Mouse (Mus musculus): Measurements from ENCODE around the gene Vti1a.

Gene Vti1a

GRCm38 (mm10) chr19:55554295-55554694, 238.2 kb downstream of the Vti1a start:
- intact Hi-C loops (cut with DNase I): no loop called here

GRCm38 (mm10) chr19:55554703-55555102, 238.6 kb downstream of the Vti1a start:
- intact Hi-C loops (cut with DNase I): no loop called here

- intact Hi-C loops (cut with DNase I): no loop called here
Observed at GRCm38 (mm10) chr19:55556168-55556999, 240.3 kb downstream of the Vti1a start.

GRCm38 (mm10) chr19:55559331-55559730, 243.2 kb downstream of the Vti1a start:
- intact Hi-C loops (cut with DNase I): no loop called here

GRCm38 (mm10) chr19:55560088-55560682, 244.1 kb downstream of the Vti1a start:
- intact Hi-C loops (cut with DNase I): no loop called here

- intact Hi-C loops (cut with DNase I): no loop called here
Observed at GRCm38 (mm10) chr19:55561469-55561868, 245.4 kb downstream of the Vti1a start.

GRCm38 (mm10) chr19:55562487-55563147, 246.5 kb downstream of the Vti1a start:
- intact Hi-C loops (cut with DNase I): no loop called here

- intact Hi-C loops (cut with DNase I): no loop called here
Observed at GRCm38 (mm10) chr19:55563148-55563651, 247.1 kb downstream of the Vti1a start.

GRCm38 (mm10) chr19:55564104-55564938, 248.2 kb downstream of the Vti1a start:
- intact Hi-C loops (cut with DNase I): no loop called here

GRCm38 (mm10) chr19:55565111-55565510, 249.0 kb downstream of the Vti1a start:
- intact Hi-C loops (cut with DNase I): no loop called here

GRCm38 (mm10) chr19:55565523-55566369, 249.7 kb downstream of the Vti1a start:
- intact Hi-C loops (cut with DNase I): no loop called here

GRCm38 (mm10) chr19:55569114-55569513, 253.0 kb downstream of the Vti1a start:
- intact Hi-C loops (cut with DNase I): no loop called here

GRCm38 (mm10) chr19:55569894-55570293, 253.8 kb downstream of the Vti1a start:
- intact Hi-C loops (cut with DNase I): no loop called here

GRCm38 (mm10) chr19:55570520-55571296, 254.6 kb downstream of the Vti1a start:
- intact Hi-C loops (cut with DNase I): no loop called here

GRCm38 (mm10) chr19:55571486-55571885, 255.4 kb downstream of the Vti1a start:
- intact Hi-C loops (cut with DNase I): no loop called here

GRCm38 (mm10) chr19:55577306-55578042, 261.4 kb downstream of the Vti1a start:
- intact Hi-C loops (cut with DNase I): no loop called here

GRCm38 (mm10) chr19:55578094-55579085, 262.3 kb downstream of the Vti1a start:
- intact Hi-C loops (cut with DNase I): no loop called here
